ENCODE assay signal across 13 mouse cellular contexts in genomic region chr2:151530378-151531230, GRCm38 (mm10). TPM values are rescaled to one million over a fixed set of nuclear protein-coding genes. Genes with fewer than 3 reads are reported as not detected.
DNase-seq lines count a peak whose midpoint lies in the region; ATAC-seq and TF ChIP-seq lines count a peak whose summit lies in the region.
"Had no signal": no experiment of that assay in that cellular context is flagged by ENCODE, and none has a peak within 500 bp of the region (broad histone marks: within the 10 kb centered on the region; RNA-seq: fewer than 3 reads in every experiment).

No protein-coding gene starts in this region.

- peak; percentile 41 for ATAC-seq in heart, embryonic 12.5 days (ENCODE audit: insufficient number of reproducible peaks, low FRiP score)
- ATAC-seq in G1E (ENCODE audit: extremely low read depth, insufficient number of reproducible peaks, low FRiP score, poor library complexity, severe bottlenecking), result peak; percentile 65
- ATAC-seq in liver, embryonic 15.5 days (ENCODE audit: insufficient read depth), result peak; percentile 25; the same call in 1 of the 2 replicates
- 0 out of 2 replicates have a peak, but pooled peaks have one; percentile 2 for ATAC-seq in stomach, embryonic 16.5 days (ENCODE audit: insufficient read depth, low FRiP score)
- no peak for ATAC-seq in midbrain, embryonic 11.5 days (ENCODE audit: low FRiP score)
- ATAC-seq: forebrain, embryonic 15.5 days; midbrain, embryonic 16.5 days had no signal

- no peak overlapping the region for H3K9ac ChIP-seq in heart, embryonic 12.5 days
- no peak overlapping the region for H3K9ac ChIP-seq in liver, embryonic 15.5 days
- H3K9ac ChIP-seq in stomach, embryonic 16.5 days (ENCODE audit: low read length), result no peak overlapping the region
- no peak overlapping the region for H3K9ac ChIP-seq in midbrain, embryonic 11.5 days (ENCODE audit: low read length)
- H3K9ac ChIP-seq: forebrain, embryonic 15.5 days had no signal

- no peaks in the 10 kb centered on the region for H3K36me3 ChIP-seq in heart, embryonic 12.5 days
- H3K36me3 ChIP-seq in G1E (replicated peaks), result no peaks in the 10 kb centered on the region
- H3K36me3 ChIP-seq in liver, embryonic 15.5 days (replicated peaks), result no peaks in the 10 kb centered on the region
- no peaks in the 10 kb centered on the region for H3K36me3 ChIP-seq in stomach, embryonic 16.5 days (ENCODE audit: control insufficient read depth, insufficient read depth, low read length)
- no peaks in the 10 kb centered on the region for H3K36me3 ChIP-seq in midbrain, embryonic 11.5 days (ENCODE audit: control insufficient read depth, insufficient read depth, low read length)
- H3K36me3 ChIP-seq: forebrain, embryonic 15.5 days had no signal

- TF ChIP-seq CTCF in G1E (IDR thresholded peaks at IDR 0.05; ENCODE audit: low read depth, low read length), result no peak

- no peak overlapping the region for H3K4me2 ChIP-seq in heart, embryonic 12.5 days
- no peak overlapping the region for H3K4me2 ChIP-seq in liver, embryonic 15.5 days
- no peak overlapping the region for H3K4me2 ChIP-seq in stomach, embryonic 16.5 days (ENCODE audit: low read depth, low read length)
- H3K4me2 ChIP-seq in midbrain, embryonic 11.5 days, result no peak overlapping the region
- H3K4me2 ChIP-seq: forebrain, embryonic 15.5 days had no signal

- intact Hi-C loops in heart, postnatal 25 days (cut with DNase I), result no loop called here

- 21% methylated on average over 8 of the region's 8 CpGs for WGBS in heart, embryonic 12.5 days
- 11% methylated on average over 8 of the region's 8 CpGs for WGBS in liver, embryonic 15.5 days (ENCODE audit: insufficient replicate concordance)
- 48% methylated on average over 8 of the region's 8 CpGs for WGBS in stomach, embryonic 16.5 days
- WGBS in midbrain, embryonic 11.5 days, result 64% methylated on average over 8 of the region's 8 CpGs

- H3K27me3 ChIP-seq in heart, embryonic 12.5 days (replicated peaks), result no peaks in the 10 kb centered on the region
- peaks cover 46% of the 10 kb centered on the region for H3K27me3 ChIP-seq in G1E (ENCODE audit: insufficient read depth, low read length)
- H3K27me3 ChIP-seq in liver, embryonic 15.5 days, result no peaks in the 10 kb centered on the region
- H3K27me3 ChIP-seq in stomach, embryonic 16.5 days (ENCODE audit: control insufficient read depth, insufficient read depth, low read length), result no peaks in the 10 kb centered on the region
- no peaks in the 10 kb centered on the region for H3K27me3 ChIP-seq in midbrain, embryonic 11.5 days (ENCODE audit: control insufficient read depth, insufficient read depth, low read length)
- H3K27me3 ChIP-seq: forebrain, embryonic 15.5 days had no signal

- DNase-seq in heart, postnatal 25 days (ENCODE audit: low spot score), result no peak
- DNase-seq in G1E (ENCODE audit: low spot score), result peak; percentile 48
- DNase-seq in frontal cortex, postnatal 10 days (ENCODE audit: low spot score in 2 of 2), result no peak
- no peak for DNase-seq in midbrain, embryonic 11.5 days (ENCODE audit: low spot score, missing footprints)
- no peak for DNase-seq in T-cell, adult 2 months (ENCODE audit: low spot score)
- DNase-seq: right cerebral cortex, postnatal 4 days had no signal

- 0 out of 2 replicates have a peak overlapping the region, but pooled peaks have one; percentile 3 for H3K27ac ChIP-seq in heart, embryonic 12.5 days (ENCODE audit: poor library complexity, severe bottlenecking)
- no peak overlapping the region for H3K27ac ChIP-seq in liver, embryonic 15.5 days (replicated peaks)
- H3K27ac ChIP-seq in stomach, embryonic 16.5 days (ENCODE audit: low read length), result no peak overlapping the region
- no peak overlapping the region for H3K27ac ChIP-seq in midbrain, embryonic 11.5 days (ENCODE audit: low read depth, low read length)
- H3K27ac ChIP-seq: forebrain, embryonic 15.5 days had no signal

- H3K4me1 ChIP-seq in heart, embryonic 12.5 days (replicated peaks), result peaks cover 25% of the 10 kb centered on the region
- peaks cover 68% of the 10 kb centered on the region for H3K4me1 ChIP-seq in G1E (ENCODE audit: insufficient read depth, low read depth, low read length)
- peaks cover 7% of the 10 kb centered on the region; the same call in 1 of the 2 replicates for H3K4me1 ChIP-seq in liver, embryonic 15.5 days (replicated peaks)
- no peaks in the 10 kb centered on the region for H3K4me1 ChIP-seq in stomach, embryonic 16.5 days (ENCODE audit: control insufficient read depth, insufficient read depth, low read length)
- no peaks in the 10 kb centered on the region for H3K4me1 ChIP-seq in midbrain, embryonic 11.5 days (ENCODE audit: control insufficient read depth, insufficient read depth, low read length)
- H3K4me1 ChIP-seq: forebrain, embryonic 15.5 days had no signal

- no peaks in the 10 kb centered on the region for H3K9me3 ChIP-seq in heart, embryonic 12.5 days (replicated peaks)
- no peaks in the 10 kb centered on the region for H3K9me3 ChIP-seq in G1E (replicated peaks)
- H3K9me3 ChIP-seq in liver, embryonic 15.5 days (replicated peaks), result no peaks in the 10 kb centered on the region
- H3K9me3 ChIP-seq in stomach, embryonic 16.5 days (replicated peaks; ENCODE audit: control insufficient read depth, low read length), result no peaks in the 10 kb centered on the region
- no peaks in the 10 kb centered on the region for H3K9me3 ChIP-seq in midbrain, embryonic 11.5 days (ENCODE audit: control insufficient read depth, low read length)
- H3K9me3 ChIP-seq: forebrain, embryonic 15.5 days had no signal

- no peak overlapping the region for H3K4me3 ChIP-seq in heart, embryonic 12.5 days
- peak overlapping the region; percentile 28; the same call in 1 of the 2 replicates for H3K4me3 ChIP-seq in G1E (ENCODE audit: low read depth, low read length)
- H3K4me3 ChIP-seq in liver, embryonic 15.5 days (replicated peaks), result no peak overlapping the region
- H3K4me3 ChIP-seq in stomach, embryonic 16.5 days (replicated peaks; ENCODE audit: low read length), result no peak overlapping the region
- no peak overlapping the region for H3K4me3 ChIP-seq in midbrain, embryonic 11.5 days (ENCODE audit: low read depth, low read length)
- H3K4me3 ChIP-seq: forebrain, embryonic 15.5 days had no signal

RNA-seq across cellular contexts. Expression of gene Fkbp1a, which starts 11.7 kb away (rescaled TPM):
- polyA plus RNA-seq in heart, embryonic 12.5 days (2016; fragmentation: Nextera tagmentation; extraction: Ambion mirVana), result 751 and 791 TPM in 2 replicates
- total RNA-seq in heart, postnatal 25 days (2021), result 100 to 1,000 TPM; 240 to 249 TPM
- total RNA-seq in G1E (2014; fragmentation: Nextera tagmentation) (86.3 and 96.4 TPM in 2 replicates), G1E (2017) (20.3 and 20.7 TPM in 2 replicates)
- polyA plus RNA-seq in G1E (2012), result 184 and 201 TPM in 2 replicates
- 126 and 128 TPM in 2 replicates for polyA plus RNA-seq in liver, embryonic 15.5 days (2015; fragmentation: Nextera tagmentation; extraction: Ambion mirVana)
- polyA plus RNA-seq in stomach, embryonic 16.5 days (2015; fragmentation: Nextera tagmentation; extraction: Ambion mirVana), result 553 and 572 TPM in 2 replicates
- 566 and 602 TPM in 2 replicates for polyA plus RNA-seq in midbrain, embryonic 11.5 days (2014; fragmentation: Nextera tagmentation; extraction: Ambion mirVana)

RNA-seq across cellular contexts. Expression of gene Nsfl1c, which starts 36.6 kb away (rescaled TPM):
- 159 and 160 TPM in 2 replicates for polyA plus RNA-seq in heart, embryonic 12.5 days (2016; fragmentation: Nextera tagmentation; extraction: Ambion mirVana)
- total RNA-seq in heart, postnatal 25 days (2021), result 10 to 100 TPM; 78.5 to 80.0 TPM
- total RNA-seq in G1E (2014; fragmentation: Nextera tagmentation) (104 and 128 TPM in 2 replicates), G1E (2017) (90.6 and 99.1 TPM in 2 replicates)
- polyA plus RNA-seq in G1E (2012), result 115 and 149 TPM in 2 replicates
- polyA plus RNA-seq in liver, embryonic 15.5 days (2015; fragmentation: Nextera tagmentation; extraction: Ambion mirVana), result 65.2 and 65.3 TPM in 2 replicates
- polyA plus RNA-seq in stomach, embryonic 16.5 days (2015; fragmentation: Nextera tagmentation; extraction: Ambion mirVana), result 175 and 186 TPM in 2 replicates
- 295 and 299 TPM in 2 replicates for polyA plus RNA-seq in midbrain, embryonic 11.5 days (2014; fragmentation: Nextera tagmentation; extraction: Ambion mirVana)

RNA-seq across cellular contexts. Expression of gene Sdcbp2, which starts 41.8 kb away (rescaled TPM):
- polyA plus RNA-seq in heart, embryonic 12.5 days (2016; fragmentation: Nextera tagmentation; extraction: Ambion mirVana), result 1.0 and 1.6 TPM in 2 replicates
- total RNA-seq in heart, postnatal 25 days (2021), result 1 to 10 TPM; 1.0 to 2.3 TPM
- total RNA-seq in G1E (2014; fragmentation: Nextera tagmentation) (not detected in 2 replicates), G1E (2017) (not detected in 2 replicates)
- 0.04 and 0.06 TPM in 2 replicates for polyA plus RNA-seq in G1E (2012)
- 0.24 and 0.26 TPM in 2 replicates for polyA plus RNA-seq in liver, embryonic 15.5 days (2015; fragmentation: Nextera tagmentation; extraction: Ambion mirVana)
- polyA plus RNA-seq in stomach, embryonic 16.5 days (2015; fragmentation: Nextera tagmentation; extraction: Ambion mirVana), result 25.9 and 36.2 TPM in 2 replicates
- 0.41 and 0.56 TPM in 2 replicates for polyA plus RNA-seq in midbrain, embryonic 11.5 days (2014; fragmentation: Nextera tagmentation; extraction: Ambion mirVana)

RNA-seq across cellular contexts. Expression of gene 4921509C19Rik, which starts 54.7 kb away (rescaled TPM):
- not detected in 2 replicates for polyA plus RNA-seq in heart, embryonic 12.5 days (2016; fragmentation: Nextera tagmentation; extraction: Ambion mirVana)
- not detected for total RNA-seq in heart, postnatal 25 days (2021)
- total RNA-seq in G1E (2014; fragmentation: Nextera tagmentation) (not detected in 2 replicates), G1E (2017) (0.06 and 0.16 TPM in 2 replicates)
- not detected in 2 replicates for polyA plus RNA-seq in G1E (2012)
- not detected in 2 replicates for polyA plus RNA-seq in liver, embryonic 15.5 days (2015; fragmentation: Nextera tagmentation; extraction: Ambion mirVana)
- not detected in 2 replicates for polyA plus RNA-seq in stomach, embryonic 16.5 days (2015; fragmentation: Nextera tagmentation; extraction: Ambion mirVana)
- polyA plus RNA-seq in midbrain, embryonic 11.5 days (2014; fragmentation: Nextera tagmentation; extraction: Ambion mirVana), result not detected in 2 replicates
- total RNA-seq: layer of hippocampus, adult 8-10 months had no signal
- polyA plus RNA-seq: cortical plate, adult 2 months; forebrain, embryonic 15.5 days; midbrain, embryonic 16.5 days had no signal

Comparison
In these comparisons a context has a peak if more than half of its experiments do, and no peak if none do; other contexts are left out.
1. RNA of gene Sdcbp2, which starts 41.8 kb away (polyA plus RNA-seq): 25.9 to 36.2 TPM in stomach, embryonic 16.5 days; 1.0 to 1.6 TPM in heart, embryonic 12.5 days, 0.41 to 0.56 TPM in midbrain, embryonic 11.5 days, 0.24 to 0.26 TPM in liver, embryonic 15.5 days and 0.04 to 0.06 TPM in G1E; every median in the first group is over 10 times any median in the second.